Mouse (Mus musculus): Measurements from ENCODE around the gene Tmem144. TPM values are rescaled to one million over a fixed set of nuclear protein-coding genes. Genes with fewer than 3 reads are reported as not detected.
A peak's percentile ranks its signal among the peaks of the same experiment; 100 is the strongest.

The Tmem144 gene
- polyA plus RNA-seq, 1 experiment from 2014 or later, result 3.0 TPM

DNA sequence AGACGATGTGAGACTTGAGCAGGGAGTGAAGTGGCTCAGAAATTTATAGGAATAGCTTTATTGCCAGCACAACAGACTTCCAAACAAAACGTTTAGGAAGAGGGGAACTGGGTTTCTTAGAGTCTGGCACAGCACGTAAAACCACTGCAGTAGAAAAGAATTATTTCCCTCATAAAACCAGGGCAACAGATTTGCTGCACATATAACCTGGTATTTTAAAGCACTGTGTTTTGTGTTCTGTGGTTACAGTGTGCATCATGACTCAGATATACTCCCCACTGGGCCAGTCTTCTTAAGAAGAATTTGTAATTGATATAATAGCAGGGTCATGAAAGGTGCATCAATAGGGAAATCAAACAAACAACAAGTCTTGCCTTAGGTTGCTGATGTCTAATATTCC is 62.2 kb downstream of the Tmem144 start:
- H3K4me3 ChIP-seq, result no peak overlapping the region
- 0 out of 2 replicates have a peak overlapping the region, but pooled peaks have one; percentile 3 for H3K4me2 ChIP-seq (replicated peaks)
- 8% methylated on average over 3 of the region's 3 CpGs for WGBS
- H3K27me3 ChIP-seq, result no peaks in the 10 kb centered on the region
- H3K36me3 ChIP-seq, result no peaks in the 10 kb centered on the region
- ATAC-seq (ENCODE audit: low FRiP score, low read depth), result peak; percentile 51; the same call in 1 of the 2 replicates
- H3K27ac ChIP-seq, result no peak overlapping the region
- H3K4me1 ChIP-seq, result peaks cover 10% of the 10 kb centered on the region
- H3K9me3 ChIP-seq, result no peaks in the 10 kb centered on the region
- no peak overlapping the region for H3K9ac ChIP-seq

GRCm38 (mm10) chr3:79789554-79789953 is 63.0 kb downstream of the Tmem144 start:
- Histone ChIP-seq H3K9ac (no peak overlapping the region), H3K36me3 (no peaks in the 10 kb centered on the region), H3K4me3 (no peak overlapping the region), H3K9me3 (no peaks in the 10 kb centered on the region), H3K4me1 (peaks cover 10% of the 10 kb centered on the region), H3K4me2 (replicated peaks) (0 out of 2 replicates have a peak overlapping the region, but pooled peaks have one; percentile 3), H3K27ac (no peak overlapping the region), H3K27me3 (no peaks in the 10 kb centered on the region)
- ATAC-seq (ENCODE audit: low FRiP score, low read depth), result no peak
- WGBS, result 62% methylated on average over 4 of the region's 4 CpGs

GRCm38 (mm10) chr3:79788959-79789358 is 63.6 kb downstream of the Tmem144 start:
- no peak overlapping the region for H3K4me2 ChIP-seq (replicated peaks)
- ATAC-seq (ENCODE audit: low FRiP score, low read depth), result no peak
- no peak overlapping the region for H3K4me3 ChIP-seq
- peaks cover 11% of the 10 kb centered on the region for H3K4me1 ChIP-seq
- no peaks in the 10 kb centered on the region for H3K36me3 ChIP-seq
- 60% methylated on average over 6 of the region's 6 CpGs for WGBS
- no peaks in the 10 kb centered on the region for H3K9me3 ChIP-seq
- no peak overlapping the region for H3K27ac ChIP-seq
- H3K27me3 ChIP-seq, result peaks cover under 1% of the 10 kb centered on the region; the same call in 1 of the 2 replicates
- no peak overlapping the region for H3K9ac ChIP-seq

GRCm38 (mm10) chr3:79784362-79784736 is 68.2 kb downstream of the Tmem144 start:
- H3K4me2 ChIP-seq (replicated peaks), result peak overlapping the region; percentile 55
- H3K4me1 ChIP-seq, result peaks cover 5% of the 10 kb centered on the region
- 4% methylated on average over 11 of the region's 11 CpGs for WGBS
- H3K27ac ChIP-seq, result no peak overlapping the region
- H3K27me3 ChIP-seq, result peaks cover 4% of the 10 kb centered on the region; the same call in 1 of the 2 replicates
- H3K9ac ChIP-seq, result no peak overlapping the region
- ATAC-seq (ENCODE audit: low FRiP score, low read depth), result no peak
- no peaks in the 10 kb centered on the region for H3K9me3 ChIP-seq
- H3K36me3 ChIP-seq, result no peaks in the 10 kb centered on the region
- peak overlapping the region; percentile 21 for H3K4me3 ChIP-seq

DNA sequence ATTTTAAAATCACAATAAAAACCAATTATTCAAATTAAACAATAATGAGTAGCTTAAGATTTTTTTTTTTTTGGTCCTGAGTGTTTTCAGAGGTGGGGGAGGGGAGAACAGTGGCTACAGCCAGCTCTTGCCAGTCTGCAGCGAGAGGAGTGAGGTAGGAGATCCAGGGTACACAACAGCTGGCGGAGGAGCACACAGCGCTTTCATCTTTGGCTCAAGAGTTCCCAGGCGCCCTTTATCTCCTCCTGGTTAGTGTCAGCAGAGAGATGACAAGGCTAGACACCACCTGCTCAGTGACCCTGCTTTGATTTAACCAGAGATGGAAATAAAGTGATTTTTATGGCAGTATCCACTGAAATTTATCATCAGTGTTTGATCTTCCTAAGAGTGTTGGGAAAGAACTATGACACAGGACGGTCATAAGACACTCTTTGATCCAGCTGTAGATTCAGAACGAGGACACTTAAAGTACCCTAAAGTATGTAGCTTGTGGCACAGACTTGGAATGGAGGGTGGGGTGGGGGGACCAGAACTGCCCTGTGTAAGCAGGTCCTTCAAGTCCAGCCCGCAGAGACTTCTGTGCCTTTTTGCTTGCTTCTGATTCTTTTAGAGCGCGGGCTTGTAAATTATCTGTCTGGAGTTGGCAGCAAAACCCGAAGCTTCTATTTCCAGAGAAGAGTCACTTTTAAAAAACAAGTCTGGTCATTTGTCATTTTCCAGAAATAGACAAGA is 68.8 kb downstream of the Tmem144 start:
- Histone ChIP-seq H3K4me3 (peak overlapping the region; percentile 21; the same call in 1 of the 2 replicates), H3K4me2 (replicated peaks) (peak overlapping the region; percentile 55), H3K4me1 (peaks cover 5% of the 10 kb centered on the region), H3K27me3 (peaks cover 4% of the 10 kb centered on the region; the same call in 1 of the 2 replicates), H3K9me3 (no peaks in the 10 kb centered on the region), H3K9ac (no peak overlapping the region), H3K36me3 (no peaks in the 10 kb centered on the region), H3K27ac (no peak overlapping the region)
- no peak for ATAC-seq (ENCODE audit: low FRiP score, low read depth)
- WGBS, result 16% methylated on average over 10 of the region's 10 CpGs

DNA sequence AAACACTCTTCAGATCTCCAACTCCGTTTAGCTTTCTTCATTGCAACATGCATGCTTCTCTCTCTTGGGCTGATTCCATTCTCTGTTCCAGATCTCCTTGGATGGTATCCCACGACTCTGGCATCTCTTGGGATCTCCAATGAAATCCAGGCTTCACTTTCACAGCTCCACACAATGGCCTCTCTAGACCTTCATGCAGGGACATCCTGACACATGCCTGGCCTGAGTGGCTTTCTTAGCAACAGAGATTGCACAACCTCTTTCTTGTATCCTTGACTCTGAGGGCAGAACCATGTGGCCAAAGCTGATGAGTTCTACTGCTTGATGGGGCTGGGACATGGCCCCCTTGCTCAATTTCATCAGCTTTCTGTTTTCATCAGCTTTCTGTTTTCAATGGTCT is 79.9 kb downstream of the Tmem144 start:
- H3K9ac ChIP-seq, result no peak overlapping the region
- no peak overlapping the region for H3K4me3 ChIP-seq
- ATAC-seq (ENCODE audit: low FRiP score, low read depth), result no peak
- no peak overlapping the region for H3K4me2 ChIP-seq (replicated peaks)
- H3K27ac ChIP-seq, result no peak overlapping the region
- WGBS, result 81% methylated on average over 2 of the region's 2 CpGs
- no peaks in the 10 kb centered on the region for H3K27me3 ChIP-seq
- no peaks in the 10 kb centered on the region for H3K4me1 ChIP-seq
- no peaks in the 10 kb centered on the region for H3K9me3 ChIP-seq
- H3K36me3 ChIP-seq, result no peaks in the 10 kb centered on the region

Other genes with a start within 250 kb of the Tmem144 start
- gene 4930579G24Rik, start 223.7 kb downstream of the Tmem144 start, polyA plus RNA-seq (2015; fragmentation: Nextera tagmentation; extraction: Ambion mirVana), result 35.5 and 35.9 TPM in 2 replicates
- gene Etfdh, start 223.3 kb downstream of the Tmem144 start, polyA plus RNA-seq (2015; fragmentation: Nextera tagmentation; extraction: Ambion mirVana), result 53.8 and 57.4 TPM in 2 replicates
- gene Rxfp1, start 114.9 kb downstream of the Tmem144 start, polyA plus RNA-seq (2015; fragmentation: Nextera tagmentation; extraction: Ambion mirVana), result 0.13 and 0.20 TPM in 2 replicates
- gene Fam198b, start 31.8 kb upstream of the Tmem144 start, polyA plus RNA-seq (2015; fragmentation: Nextera tagmentation; extraction: Ambion mirVana), result 8.7 and 11.7 TPM in 2 replicates

Measured in limb, embryonic 13.5 days (tissue).